Mouse (Mus musculus) thymus, adult 2 months (tissue): ENCODE results near the gene Tigit. TPM values are rescaled to one million over a fixed set of nuclear protein-coding genes. Genes with fewer than 3 reads are reported as not detected.

Experiments used
- DNase-seq: peaks from one replicate; pipeline ENCODE4 v3.0.0; 2021
- H3K27ac ChIP-seq: fragments of 200-500 bp; 2 replicates; pipeline ENCODE4 v1.5.1; 2012; ENCODE audit warnings: low read length, control low read depth; ENCODE audit not compliant: control insufficient read depth, insufficient read depth
- H3K27me3 ChIP-seq: fragments of 200-500 bp; 2 replicates; pipeline ENCODE4 v1.6.1; 2012; ENCODE audit warnings: mild to moderate bottlenecking, low read length, moderate library complexity, mixed read lengths; ENCODE audit not compliant: control insufficient read depth, insufficient read depth
- H3K36me3 ChIP-seq: fragments of 200-500 bp; 2 replicates; pipeline ENCODE4 v1.6.1; 2012; ENCODE audit warnings: mild to moderate bottlenecking, low read length, moderate library complexity; ENCODE audit not compliant: control insufficient read depth, insufficient read depth
- H3K4me1 ChIP-seq: fragments of 200-500 bp; replicated peaks from 2 replicates; pipeline ENCODE4 v1.6.1; 2012; ENCODE audit warnings: low read length; ENCODE audit not compliant: control insufficient read depth, insufficient read depth
- H3K4me3 ChIP-seq: fragments of 200-500 bp; 2 replicates; pipeline ENCODE4 v1.5.1; 2012; ENCODE audit warnings: mild to moderate bottlenecking, low read length, control low read depth, moderate library complexity; ENCODE audit not compliant: control insufficient read depth, insufficient read depth
- CTCF ChIP-seq: fragments of 200-500 bp; IDR thresholded peaks from 2 replicates; pipeline ENCODE4 v1.5.1; 2012; ENCODE audit warnings: mild to moderate bottlenecking, control low read depth, low read length, moderate library complexity, borderline replicate concordance; ENCODE audit not compliant: control insufficient read depth, poor library complexity, insufficient read depth; ENCODE audit errors: extremely low read depth
- POLR2A ChIP-seq: fragments of 200-500 bp; IDR thresholded peaks from 2 replicates; pipeline ENCODE4 v1.6.1; 2012; ENCODE audit warnings: mild to moderate bottlenecking, low read length, control low read depth, moderate library complexity; ENCODE audit not compliant: control insufficient read depth, poor library complexity, insufficient read depth; ENCODE audit errors: extremely low read depth
- WGBS: fragments of 180-500 bp; shearing (Covaris S2); methylation state at CpG from one replicate; pipeline ENCODE4 v1.1.7; 2018; 5-methylcytosine and 5-hydroxymethylcytosine counted together
- polyA plus RNA-seq: library from polyadenylated mRNA; depleted of rRNA; stranded (reverse); fragments of >200 nt; gene quantifications from 2 replicates; pipeline ENCODE4 v1.2.3, GENCODE M21; 2012

Gene Tigit
- polyA plus RNA-seq, 1 experiment: 5.1 TPM

DNA sequence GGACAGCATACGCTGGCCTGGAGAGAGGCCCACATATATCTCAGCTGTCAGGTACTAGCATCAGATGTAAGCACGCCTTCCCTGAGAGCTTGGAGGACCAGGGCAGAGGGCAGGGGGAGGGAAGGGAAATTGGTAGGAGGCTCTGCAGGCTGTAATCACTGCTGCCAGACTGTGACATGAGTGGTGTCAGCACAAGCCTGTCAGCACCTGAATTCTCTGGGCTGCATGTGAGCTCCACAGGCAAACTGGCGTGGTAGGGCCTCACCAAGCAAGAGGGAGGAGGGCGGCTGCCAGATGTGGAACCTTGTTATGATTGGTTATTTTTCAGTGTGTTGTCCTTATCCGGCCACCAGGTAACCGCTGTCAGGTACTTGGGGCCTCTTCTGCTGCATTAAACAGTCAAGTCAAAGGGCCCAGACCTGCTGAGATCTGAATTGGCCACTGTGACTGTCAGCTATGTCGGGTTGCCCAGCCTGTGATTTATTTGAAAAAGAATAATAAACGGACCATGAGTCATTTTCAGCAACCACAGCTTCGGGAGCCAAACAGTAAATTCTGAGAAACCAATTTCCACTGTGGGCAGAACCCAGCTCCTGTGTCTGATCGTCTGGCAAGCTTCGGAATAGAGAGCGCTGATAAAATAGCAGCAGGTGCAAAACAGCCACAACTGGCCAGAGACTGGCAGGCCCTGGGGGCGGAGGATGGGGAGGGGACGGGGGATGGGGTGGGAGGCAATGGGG, 38.0 kb upstream of the Tigit start:
- TF ChIP-seq POLR2A (no peak), CTCF (no peak)
- H3K27me3 ChIP-seq: no peaks in the 10 kb centered on the region
- H3K4me3 ChIP-seq: no peak overlapping the region
- H3K27ac ChIP-seq: no peak overlapping the region
- no peak for DNase-seq
- peaks cover 5% of the 10 kb centered on the region for H3K4me1 ChIP-seq
- WGBS: 67% methylated on average over 14 of the region's 14 CpGs
- no peaks in the 10 kb centered on the region for H3K36me3 ChIP-seq

DNA sequence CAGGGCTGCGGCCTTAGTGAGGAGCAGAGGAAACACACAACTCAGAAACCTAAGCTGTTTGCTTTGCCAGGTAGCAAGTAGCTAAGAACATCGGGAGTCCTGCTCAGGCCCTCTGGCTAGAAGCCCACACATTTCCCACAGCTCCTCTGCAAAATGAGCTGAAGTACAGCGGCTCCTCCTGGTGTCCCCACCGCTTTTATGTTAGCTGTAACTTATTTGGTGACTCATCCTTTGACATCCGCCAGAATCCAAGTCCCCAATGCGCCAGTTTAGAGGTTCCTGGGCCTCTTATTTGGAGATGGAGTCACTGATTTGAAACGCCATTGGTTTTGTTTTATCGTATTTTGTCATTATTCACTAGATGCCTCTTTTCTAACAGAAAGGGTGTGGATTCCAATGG, 36.6 kb upstream of the Tigit start:
- 93% methylated on average over 8 of the region's 8 CpGs for WGBS

DNA sequence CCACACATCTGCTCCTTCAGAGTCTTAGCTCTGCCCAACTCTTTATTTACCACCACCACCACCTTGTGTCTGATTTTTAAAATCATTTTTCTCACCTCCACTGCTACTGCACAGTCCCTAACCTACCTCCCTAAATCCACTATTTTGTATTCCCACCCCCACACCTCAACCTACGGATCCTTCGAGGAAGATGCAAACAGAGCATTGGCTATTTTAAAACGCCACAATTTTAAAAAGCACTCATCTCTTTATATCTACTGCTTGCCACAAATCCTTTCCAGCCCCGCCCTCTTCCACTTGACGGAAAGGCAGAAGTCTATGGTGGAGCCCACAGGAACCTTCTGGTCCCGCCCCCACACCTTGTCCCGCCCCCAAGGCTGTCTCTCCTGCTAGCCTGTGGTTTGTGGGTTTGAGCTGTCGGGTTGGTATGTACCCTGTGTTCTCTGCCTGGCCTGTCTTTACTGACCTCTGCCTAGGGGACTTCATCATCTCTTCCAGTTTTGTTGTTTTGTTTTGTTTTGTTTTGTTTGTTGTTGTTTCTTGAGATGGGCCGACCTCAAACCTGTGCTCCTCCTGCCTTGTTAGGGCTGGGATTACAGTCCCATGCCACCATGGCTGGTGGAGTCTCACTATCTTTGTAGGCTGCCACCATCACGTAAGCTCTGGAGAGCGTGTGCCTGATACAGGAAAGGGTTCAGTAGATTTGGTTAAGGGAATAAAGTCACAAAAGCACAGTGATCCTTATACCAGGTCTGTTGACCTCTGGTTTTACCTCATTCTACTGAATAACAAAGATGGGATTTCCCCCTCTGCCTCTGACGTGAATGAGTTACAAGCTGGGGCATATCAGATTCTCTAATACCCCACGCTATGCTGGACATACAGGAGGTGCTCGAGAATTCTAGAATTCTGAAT, 35.0 kb upstream of the Tigit start:
- no peak overlapping the region for H3K4me3 ChIP-seq
- peak; percentile 72 for DNase-seq
- peaks cover 7% of the 10 kb centered on the region for H3K4me1 ChIP-seq
- H3K27me3 ChIP-seq: no peaks in the 10 kb centered on the region
- H3K36me3 ChIP-seq: no peaks in the 10 kb centered on the region
- no peak for TF ChIP-seq POLR2A
- no peak for TF ChIP-seq CTCF
- 22% methylated on average over 14 of the region's 14 CpGs for WGBS
- H3K27ac ChIP-seq: peak overlapping the region; percentile 63; the same call in 1 of the 2 replicates

More for the DNA sequence above, 36.6 kb upstream of the Tigit start:
- TF ChIP-seq CTCF: no peak
- no peak for TF ChIP-seq POLR2A
- no peak for DNase-seq
- Histone ChIP-seq H3K27ac (no peak overlapping the region), H3K4me3 (no peak overlapping the region), H3K27me3 (no peaks in the 10 kb centered on the region), H3K4me1 (peaks cover 7% of the 10 kb centered on the region), H3K36me3 (no peaks in the 10 kb centered on the region)

GRCm38 (mm10) chr16:43697772-43698171, 33.8 kb upstream of the Tigit start:
- 95% methylated on average over 7 of the region's 7 CpGs for WGBS
- Histone ChIP-seq H3K36me3 (no peaks in the 10 kb centered on the region), H3K27ac (no peak overlapping the region), H3K4me1 (peaks cover 7% of the 10 kb centered on the region), H3K4me3 (no peak overlapping the region), H3K27me3 (no peaks in the 10 kb centered on the region)
- TF ChIP-seq CTCF (no peak), POLR2A (no peak)
- DNase-seq: no peak

DNA sequence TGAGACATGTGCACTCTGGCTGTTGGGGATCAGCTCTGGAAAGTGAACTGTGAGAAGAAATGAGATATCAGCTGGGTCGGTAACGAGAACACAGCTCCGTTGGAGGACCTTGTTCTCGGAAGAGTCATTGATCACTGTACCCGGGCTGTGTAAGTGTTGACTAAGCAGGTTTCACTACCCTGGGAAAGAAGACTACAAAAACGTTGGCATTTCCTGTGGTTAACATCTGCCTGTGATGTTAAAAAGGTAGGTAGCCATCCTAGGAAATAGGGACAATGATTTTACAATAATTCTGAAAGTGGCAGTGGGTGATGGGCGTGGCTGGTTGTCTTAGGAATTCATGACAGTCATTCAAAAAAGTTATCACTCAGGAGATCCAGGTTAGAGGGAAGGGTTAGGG, 31.9 kb upstream of the Tigit start:
- TF ChIP-seq CTCF (no peak), POLR2A (no peak)
- no peak overlapping the region for H3K27ac ChIP-seq
- WGBS: 54% methylated on average over 7 of the region's 7 CpGs

GRCm38 (mm10) chr16:43694104-43694503, 30.2 kb upstream of the Tigit start:
- 92% methylated on average over 11 of the region's 11 CpGs for WGBS
- no peak overlapping the region for H3K27ac ChIP-seq
- DNase-seq: no peak
- peaks cover 16% of the 10 kb centered on the region for H3K4me1 ChIP-seq
- H3K27me3 ChIP-seq: no peaks in the 10 kb centered on the region
- TF ChIP-seq CTCF (no peak), POLR2A (no peak)
- no peak overlapping the region for H3K4me3 ChIP-seq
- H3K36me3 ChIP-seq: no peaks in the 10 kb centered on the region

More for the DNA sequence above, 31.9 kb upstream of the Tigit start:
- Histone ChIP-seq H3K4me3 (no peak overlapping the region), H3K4me1 (peaks cover 12% of the 10 kb centered on the region), H3K27me3 (no peaks in the 10 kb centered on the region), H3K36me3 (no peaks in the 10 kb centered on the region)
- no peak for DNase-seq
